Mouse (Mus musculus): ENCODE data around the gene Man1a2.

DNA sequence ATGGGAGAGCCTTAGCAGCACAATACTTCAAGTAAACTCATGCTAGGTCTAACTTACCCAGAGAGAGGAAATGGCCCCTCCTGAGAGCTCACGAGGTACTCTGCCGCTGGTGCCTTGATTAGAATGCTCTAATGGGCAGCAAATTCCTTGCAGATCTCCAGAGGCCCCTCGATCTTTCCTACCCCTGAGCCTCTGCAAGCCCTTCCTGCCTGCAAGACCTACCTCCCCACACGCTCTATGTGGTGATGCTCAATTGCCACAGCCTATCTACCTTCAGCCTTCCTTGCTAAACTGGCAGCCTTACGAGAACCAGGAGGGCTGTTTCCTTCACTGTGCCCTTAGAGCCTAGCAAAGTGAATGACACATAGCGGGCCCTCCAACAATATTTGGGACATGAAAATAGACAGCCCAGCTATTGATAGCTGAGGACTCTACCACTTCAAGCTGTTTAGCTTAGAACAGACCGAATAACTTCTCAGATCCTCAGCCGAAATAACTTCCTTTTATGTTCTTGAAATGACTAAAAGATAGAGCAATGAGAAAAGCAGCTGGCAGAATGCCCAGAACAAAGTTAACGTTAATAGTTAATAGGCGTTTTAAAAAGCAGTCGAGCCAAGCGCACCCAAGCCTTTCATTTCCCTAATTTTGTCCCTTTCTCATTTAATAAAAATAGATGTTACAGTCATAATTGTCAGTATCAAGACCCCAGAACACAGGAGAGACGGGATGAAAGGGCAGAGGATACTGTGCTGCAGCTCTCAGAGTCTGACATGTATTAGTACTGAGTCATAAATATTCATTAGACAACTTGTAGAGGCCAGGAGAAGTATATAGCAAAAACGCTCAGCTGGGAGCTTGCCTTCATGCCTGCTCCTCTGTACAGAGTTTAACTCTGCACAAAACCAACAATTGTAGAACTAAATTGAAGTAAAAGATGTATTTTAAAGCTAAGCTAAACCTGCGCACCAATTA, 17.9 kb upstream of the Man1a2 start:
- TF ChIP-seq CTCF (IDR thresholded peaks at IDR 0.05; ENCODE audit: low read depth, low read length): no peak
- TF ChIP-seq POLR2A (IDR thresholded peaks at IDR 0.05; ENCODE audit: extremely low read depth, insufficient read depth, low read length): no peak
